Mouse (Mus musculus): ENCODE measurements at regions not wholly inside any gene's neighbourhood (a gene's known extent, or its start where the extent isn't known, plus 50 kb on each side); places are given as distances from the start of the nearest gene placed in this dataset.
"Not testable (repeated sequence)": the region's sequence is repeated elsewhere in the genome, so short reads cannot be mapped to it uniquely, and the experiment has no call there.

DNA sequence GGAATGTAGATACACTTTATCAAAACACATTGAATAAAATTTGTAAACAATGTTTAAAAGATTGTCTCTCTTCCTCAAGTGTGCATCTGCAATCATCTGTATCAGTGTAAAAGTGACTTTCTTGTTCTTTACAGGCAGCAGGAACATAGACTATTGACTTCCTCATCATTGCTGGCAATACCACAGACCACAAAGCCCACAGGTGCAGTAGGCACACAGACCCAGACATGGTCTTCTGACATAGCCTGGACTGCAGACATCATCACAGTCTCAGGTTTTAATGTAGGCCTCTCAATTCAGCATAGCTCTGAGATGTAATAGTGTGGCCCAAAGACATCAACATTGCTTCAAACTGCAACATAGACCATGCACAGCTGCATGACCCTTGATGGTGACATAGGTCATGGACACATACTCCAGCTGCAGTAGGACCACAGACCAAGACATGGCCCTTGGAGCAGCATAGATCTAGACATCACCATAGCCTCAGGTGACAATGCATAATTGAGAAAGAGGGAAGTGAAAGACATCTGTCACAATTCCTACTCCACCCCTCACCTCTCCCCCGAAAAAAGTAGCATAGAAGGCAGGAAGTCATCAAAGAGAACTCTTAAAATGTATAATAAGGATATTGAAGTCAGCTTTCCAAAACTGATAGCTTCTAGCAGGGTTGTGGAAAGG lies 74.1 kb upstream of the Speer2 start:
- no peak for DNase-seq (ENCODE audit: low spot score)

DNA sequence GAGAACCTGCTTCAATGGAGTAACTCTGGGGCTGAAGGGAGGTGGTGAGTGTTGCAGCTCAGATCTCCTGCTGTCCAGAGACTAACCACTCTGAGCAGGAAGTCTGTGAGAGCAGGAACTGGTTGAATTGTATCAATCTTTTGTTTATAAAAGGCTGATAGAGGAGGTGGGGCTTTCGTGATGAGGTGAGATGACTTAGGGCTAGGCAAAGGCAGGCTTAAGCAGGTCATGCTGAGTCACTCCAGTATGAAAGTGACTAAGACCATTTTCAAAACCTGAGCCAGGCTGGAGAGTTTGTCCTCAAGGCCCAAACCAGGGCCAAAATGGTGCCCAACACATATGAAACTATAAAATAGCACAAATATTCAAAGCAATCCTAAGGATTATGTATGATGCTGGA lies 80.1 kb upstream of the Speer2 start:
- no peak for DNase-seq (ENCODE audit: low spot score)

DNA sequence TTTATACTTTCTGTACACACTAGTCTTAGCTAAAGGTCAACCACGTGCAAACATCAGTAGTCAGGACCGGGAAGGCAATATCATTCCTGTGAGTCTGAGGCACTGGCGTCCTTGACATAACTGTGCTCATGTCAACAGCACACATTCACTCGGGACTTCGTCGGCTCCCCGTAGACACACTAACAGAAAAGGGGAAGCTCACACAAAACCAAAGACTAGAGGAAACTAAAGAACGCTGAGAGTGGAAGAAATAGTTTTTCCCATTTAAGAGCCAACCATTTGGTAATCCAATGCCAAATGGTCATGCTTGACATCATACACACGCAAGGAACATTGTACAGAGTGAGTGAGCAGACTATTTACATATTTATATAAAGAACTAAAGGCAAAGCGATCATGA lies 85.2 kb upstream of the Speer2 start:
- DNase-seq (ENCODE audit: low spot score) = no peak

DNA sequence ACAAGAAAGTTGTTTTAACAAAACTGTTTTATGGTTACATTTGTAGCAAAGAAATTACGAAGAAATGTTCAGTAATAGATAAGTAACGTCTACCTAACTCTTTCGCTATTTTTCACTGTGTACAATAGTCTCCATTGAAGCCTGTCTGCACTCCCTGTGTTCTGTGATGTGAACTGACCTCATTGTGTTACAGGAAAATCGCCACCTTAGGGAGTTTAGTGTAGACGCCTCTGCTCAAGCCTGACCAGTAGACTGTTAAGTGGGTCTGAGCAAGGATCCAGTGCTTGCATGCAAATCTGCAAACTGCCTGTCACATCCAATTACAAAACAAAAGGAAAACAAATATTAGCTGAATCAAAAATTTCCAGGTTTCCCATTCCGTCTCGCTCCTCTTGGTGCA lies 85.8 kb upstream of the Speer2 start:
- peak; percentile 21 for DNase-seq (ENCODE audit: low spot score)

DNA sequence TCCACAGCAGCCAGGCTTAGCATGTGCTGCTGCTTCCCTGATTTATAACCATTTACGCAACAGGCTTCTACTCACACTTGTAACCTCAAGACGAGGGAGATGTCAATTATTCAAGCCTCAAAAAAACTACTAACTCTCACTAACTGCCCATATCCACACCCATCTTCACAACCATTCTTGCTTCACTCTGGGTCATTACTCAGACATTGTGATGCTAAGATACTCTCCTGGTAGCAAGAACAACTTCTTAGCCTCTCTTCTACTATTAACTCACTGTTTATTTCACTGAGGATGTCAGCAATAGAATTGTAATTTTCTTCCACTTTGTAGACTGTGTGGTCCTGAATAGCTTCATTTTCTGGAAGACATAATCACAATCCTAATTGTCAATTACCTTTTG lies 88.0 kb upstream of the Speer2 start:
- DNase-seq (ENCODE audit: low spot score) = no peak

DNA sequence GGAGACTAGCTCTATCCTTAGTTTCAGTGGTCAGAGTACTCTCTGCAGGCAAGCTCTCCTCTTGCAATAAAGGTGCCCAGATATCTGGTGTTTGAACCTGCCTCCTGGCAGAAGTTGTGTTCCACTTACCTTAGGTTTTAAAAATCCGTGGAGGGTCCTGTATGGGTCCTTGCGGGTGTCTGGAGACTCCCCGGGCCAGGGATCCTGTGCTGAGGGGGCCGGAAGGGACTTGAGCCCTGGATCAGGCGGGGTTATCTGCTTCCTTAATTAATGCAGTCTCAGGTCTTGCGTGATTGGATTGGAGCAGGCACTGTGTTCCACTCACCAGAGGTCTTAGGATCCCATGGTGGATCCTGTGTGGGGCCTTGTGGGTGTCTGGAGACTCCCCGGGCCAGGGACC lies 103.0 kb upstream of the Speer2 start:
- DNase-seq (ENCODE audit: low spot score) = not testable (repeated sequence)

DNA sequence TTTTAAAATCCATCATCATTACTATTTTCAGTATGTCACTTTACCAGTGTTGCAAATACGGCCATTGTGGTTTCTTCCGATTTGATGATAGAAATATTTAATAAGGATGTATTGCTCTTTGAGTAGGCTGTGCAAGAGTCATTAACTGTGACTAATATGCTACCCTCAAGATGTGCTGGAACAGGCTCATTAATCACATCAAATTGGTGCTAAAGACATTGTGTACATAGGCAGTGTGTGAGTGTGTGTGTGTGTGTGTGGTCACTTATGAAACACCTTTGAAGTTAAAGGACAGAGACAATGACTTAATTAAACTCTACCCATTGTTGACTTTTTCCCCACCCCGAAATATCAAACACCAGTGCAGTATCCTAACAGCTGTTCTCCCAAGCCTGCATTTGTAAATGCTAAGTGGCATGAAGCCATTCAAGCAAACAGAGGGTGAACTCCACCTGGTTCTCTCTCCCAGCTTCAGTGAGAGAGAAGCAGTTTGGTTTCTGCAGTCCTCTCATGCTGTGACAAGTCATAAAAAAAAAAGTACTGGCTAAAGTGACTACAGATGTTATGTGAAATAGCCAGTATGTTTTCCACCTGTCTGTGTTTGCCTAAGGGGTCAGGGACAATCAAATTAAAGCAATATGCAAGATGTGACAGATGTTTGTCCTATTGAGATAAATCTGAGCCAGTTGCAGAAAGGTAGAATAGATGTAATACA lies 116.4 kb upstream of the Speer2 start:
- DNase-seq (ENCODE audit: low spot score) = peak; percentile 41

DNA sequence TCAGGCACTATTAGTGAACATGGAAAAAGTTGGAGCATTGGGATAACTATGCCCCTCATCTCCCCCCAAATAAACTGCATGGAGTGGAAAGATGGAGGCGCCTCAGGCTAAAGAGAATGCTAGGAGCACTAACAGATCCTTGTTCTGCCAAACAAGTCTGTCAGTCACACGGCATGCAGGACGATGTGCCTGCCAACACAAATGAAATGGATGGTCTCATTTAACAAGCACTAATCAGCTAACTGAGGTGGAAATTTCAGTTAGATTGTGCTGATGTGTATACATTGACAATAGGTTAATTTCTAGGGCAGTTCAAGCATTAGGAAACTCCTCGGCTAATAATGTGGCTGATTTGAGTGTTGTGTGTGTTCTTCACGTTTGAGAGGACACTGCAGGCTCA lies 120.8 kb upstream of the Speer2 start:
- DNase-seq (ENCODE audit: low spot score) = peak; percentile 75

DNA sequence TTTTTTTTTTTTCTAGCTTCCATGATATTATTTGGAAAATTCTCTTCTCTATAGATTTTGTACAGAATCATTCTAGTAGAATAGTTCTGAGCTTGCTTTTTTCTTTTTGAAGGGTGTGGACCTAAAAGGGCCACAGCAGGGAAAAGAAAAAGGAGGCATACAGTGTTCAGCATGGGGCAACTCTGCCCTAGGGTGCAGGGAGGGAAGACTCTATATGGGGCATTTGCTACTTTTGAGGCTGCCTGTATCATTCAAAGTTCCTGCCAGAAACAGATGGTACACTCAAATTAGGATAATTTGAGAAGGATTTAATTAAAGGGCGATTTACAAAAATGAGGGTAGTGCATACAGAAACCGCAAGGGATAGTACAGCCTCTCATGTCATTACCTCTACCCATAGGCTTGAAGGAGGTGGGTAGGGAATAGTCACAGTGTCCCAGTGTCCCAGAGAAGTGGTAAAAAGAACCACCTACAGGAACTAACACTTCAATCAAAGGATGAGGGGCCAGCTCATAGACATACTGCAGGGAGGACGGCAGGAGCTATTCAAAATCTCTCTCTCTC lies 128.4 kb upstream of the Speer2 start:
- no peak for DNase-seq (ENCODE audit: low spot score)

DNA sequence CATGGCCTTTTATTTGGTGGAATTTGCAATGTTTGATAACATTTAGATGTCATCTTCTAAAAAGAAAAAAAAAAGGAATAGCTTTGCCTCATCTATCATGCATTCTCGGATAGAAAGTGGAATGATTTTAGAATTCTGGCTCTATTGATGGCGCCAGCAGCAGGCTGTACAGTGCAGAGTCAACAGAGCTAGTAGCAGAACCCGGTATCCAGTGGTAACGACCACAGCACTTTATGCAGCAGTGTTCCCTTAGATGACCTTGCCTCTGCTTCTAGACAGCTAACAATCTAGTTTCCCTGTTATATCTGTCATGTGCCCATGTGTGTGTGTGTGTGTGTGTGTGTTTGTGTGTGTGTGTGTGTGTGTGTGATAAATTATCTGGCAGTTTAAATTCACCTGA lies 129.2 kb upstream of the Speer2 start:
- no peak for DNase-seq (ENCODE audit: low spot score)

DNA sequence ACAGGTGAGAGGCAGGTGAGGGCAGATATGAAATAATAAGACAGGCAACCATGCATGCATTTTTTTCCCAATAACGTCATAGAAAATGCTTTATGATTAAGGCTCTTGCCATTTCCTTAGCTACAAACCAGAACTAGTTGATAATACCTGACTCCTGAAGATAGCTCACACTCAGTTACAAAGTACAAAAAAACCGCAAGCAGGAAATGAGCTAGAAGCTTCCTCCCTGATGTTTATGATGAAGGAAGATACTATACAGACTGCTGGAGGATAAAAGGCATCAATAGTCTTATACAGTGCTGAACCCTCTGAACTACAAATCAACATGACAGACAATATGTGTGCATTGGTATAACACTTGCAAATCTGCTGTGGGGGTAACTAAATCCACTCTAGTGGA lies 143.3 kb upstream of the Speer2 start:
- DNase-seq (ENCODE audit: low spot score) = no peak

DNA sequence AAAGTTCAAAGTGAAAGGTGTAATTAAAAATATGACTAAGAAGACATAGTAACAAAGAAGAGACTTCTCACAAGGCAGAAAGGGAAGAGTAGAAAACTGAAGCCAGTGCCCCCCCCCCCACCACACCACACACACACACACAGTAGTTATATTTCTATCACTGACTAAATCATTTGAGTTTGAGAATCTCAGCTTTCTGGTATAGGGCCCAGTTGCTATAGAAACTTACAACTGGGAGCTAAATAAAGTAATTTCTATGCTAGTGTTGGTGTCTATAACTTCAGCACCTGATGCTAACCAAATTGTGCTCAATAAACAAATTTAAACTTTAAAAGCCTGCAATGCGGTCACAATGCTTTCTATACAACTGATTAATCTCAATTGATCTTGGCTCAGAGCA lies 153.4 kb upstream of the Speer2 start:
- DNase-seq (ENCODE audit: low spot score) = no peak

DNA sequence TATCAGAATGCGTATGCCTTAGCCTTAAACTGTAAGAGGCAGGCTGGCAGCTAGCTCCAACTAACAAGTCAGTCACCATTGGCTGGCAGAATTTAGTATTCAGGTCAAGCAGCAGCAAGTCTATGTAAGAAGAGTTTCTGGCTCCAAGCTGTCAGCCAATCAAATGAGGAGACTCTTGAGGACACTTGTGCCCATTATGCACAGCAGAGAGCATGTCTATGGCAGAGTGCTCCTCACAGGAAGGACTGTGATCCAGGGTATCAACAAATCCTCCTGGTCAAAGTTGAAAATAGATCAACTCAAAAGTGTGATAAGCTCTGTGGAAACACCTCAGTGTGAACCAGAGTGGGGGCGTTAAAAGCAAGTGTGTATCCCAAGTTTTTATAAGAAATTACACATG lies 156.0 kb upstream of the Speer2 start:
- no peak for DNase-seq (ENCODE audit: low spot score)

DNA sequence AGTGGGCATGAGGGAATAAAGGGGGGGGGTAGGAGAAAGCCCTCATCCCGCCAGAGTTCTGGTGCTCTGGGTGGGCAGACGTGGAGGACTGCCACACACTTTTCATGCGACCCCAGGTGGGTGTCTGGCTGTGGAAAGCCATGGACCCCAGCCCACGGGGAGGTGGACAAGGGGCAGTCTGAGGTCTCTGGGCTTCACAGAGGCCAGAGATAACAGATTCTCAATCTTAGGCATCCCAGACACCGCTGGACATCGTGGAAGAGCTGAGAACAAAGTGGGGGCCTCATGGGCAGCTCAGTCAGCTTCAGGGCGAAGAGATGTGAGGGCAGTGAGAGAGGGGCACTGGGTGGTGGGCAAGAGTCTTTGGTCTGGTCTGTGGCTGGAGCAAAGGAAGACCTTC lies 157.9 kb upstream of the Speer2 start:
- no peak for DNase-seq (ENCODE audit: low spot score)

DNA sequence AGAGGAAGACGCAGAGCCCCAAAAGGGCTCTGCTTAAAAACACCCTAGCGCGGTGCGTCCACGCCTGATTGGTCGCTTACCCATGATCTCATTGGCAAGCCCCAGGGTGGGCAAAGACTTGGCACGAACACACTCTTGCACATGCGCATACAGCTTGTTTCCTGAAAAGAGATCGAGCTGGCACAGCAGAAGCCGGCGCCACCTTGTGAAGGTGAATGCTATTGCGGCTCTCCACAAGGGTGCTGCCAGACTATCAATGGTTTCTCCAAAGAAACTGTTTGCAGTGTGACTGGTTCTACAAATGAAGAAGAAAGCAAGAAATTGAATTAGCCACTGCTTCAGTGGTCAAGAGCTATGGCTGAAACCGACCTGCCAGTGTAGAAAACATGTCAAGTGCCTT lies 165.1 kb upstream of the Speer2 start:
- peak; percentile 30 for DNase-seq (ENCODE audit: low spot score)

DNA sequence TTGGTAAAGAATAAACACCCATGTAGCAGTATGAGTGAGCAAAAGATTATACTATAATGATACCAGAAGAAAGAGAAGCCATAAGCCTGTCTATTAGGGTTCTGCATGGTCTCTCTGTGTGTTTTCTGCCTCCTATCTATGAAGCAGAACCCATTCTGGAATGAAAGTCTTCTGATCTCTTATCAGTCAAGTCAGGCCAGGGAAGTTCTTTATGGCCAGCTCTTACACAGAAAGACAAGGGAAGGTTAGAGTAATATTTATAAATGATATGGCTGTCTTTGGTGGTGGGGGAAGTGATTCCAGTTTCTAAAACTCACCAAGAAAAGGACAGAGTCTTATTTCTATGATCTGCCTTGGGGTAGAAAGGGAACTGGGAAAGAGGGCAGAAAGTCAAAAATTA lies 182.0 kb upstream of the Speer2 start:
- DNase-seq (ENCODE audit: low spot score) = no peak

DNA sequence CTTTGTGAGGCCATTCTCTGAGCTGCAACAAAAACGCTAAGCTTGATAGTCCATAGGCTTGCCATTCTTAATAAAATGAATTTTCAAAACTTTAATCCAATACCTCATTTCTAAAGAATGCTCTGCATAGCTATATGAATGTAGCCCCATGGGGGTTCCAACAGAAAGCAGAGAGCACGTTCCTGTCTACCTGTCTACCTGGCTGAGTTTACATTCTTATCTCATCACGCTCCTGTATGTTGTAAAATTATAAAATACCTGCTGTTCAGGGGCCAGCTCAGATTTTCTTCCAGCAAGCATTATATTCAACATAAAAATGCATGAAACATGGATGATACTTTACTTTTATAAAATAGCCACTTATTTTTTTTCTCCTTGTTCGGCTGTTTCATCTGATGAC lies 182.5 kb upstream of the Speer2 start:
- DNase-seq (ENCODE audit: low spot score) = no peak

DNA sequence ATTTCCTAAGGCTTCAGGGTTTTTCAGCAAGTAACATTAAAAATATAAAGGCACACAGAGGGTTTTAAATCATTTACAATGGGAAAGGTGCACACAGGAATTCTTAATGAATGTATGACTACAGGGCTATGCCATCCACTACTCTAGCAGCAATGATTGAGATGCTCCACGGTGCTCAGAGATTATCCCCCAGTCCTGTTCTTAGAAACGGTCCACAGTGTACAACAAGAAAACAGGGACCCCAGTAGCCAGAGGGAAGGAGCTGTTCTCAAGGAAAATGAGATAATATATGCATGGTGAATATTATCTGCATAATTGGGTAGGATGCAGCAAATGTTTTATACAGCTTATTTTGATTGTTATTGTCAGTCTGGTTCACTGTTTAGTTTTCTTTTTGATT lies 186.3 kb upstream of the Speer2 start:
- no peak for DNase-seq (ENCODE audit: low spot score)

DNA sequence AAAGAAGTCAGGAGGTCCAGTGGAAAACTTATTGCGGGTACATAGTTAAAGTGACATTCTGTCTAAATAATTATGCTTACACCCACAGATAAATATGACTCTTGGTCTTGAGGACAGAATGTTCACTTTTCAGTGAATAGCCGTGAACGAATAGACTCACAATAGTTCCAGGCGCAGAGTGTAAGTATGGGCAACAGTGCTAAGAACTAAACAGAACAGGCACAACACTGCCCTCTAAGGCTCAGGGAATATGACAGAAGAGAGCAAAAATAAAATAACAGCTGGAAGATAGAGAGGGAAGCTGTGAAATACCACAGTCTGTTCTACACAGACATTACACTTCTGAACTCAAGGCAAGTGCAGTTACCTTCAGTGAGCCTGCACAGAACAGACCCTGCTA lies 207.9 kb upstream of the Speer2 start:
- no peak for DNase-seq (ENCODE audit: low spot score)

DNA sequence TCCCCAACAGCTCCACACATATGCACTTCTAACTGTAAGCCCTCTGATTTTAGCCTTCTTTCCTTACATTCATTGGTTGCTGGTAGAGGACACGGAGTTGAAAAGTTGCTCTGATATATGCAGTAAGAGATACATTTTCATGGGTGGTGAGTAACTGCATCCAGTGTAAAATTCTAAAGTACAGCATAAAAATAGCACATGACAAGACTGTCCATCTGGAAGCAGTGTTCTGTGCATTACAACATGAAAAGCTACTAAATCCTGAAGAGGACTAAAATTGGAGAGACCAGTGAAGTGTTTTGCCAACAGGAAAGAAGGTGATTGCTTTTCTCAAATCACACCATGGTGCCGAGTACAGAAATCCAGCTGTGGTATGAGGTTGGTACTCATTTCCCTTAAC lies 210.2 kb upstream of the Speer2 start:
- no peak for DNase-seq (ENCODE audit: low spot score)

DNA sequence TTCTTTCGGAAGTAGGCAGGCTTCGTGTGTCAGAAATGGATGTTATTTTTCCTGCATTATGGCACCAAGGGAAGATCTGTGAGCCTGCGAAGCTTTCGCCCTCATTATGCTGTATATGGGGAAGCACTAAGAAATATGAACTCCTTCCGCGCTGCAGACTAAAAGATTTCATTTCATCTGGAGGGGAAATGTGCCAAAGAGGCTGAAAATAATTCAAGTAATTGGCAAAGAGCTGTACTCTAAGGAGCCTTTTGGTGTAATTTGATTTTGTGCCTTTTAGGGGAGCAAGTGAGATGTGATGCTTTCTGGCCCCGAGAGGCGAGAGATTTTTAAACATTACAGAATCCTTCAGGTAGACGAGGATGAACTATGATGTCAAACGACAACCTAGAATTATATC lies 216.0 kb upstream of the Speer2 start:
- DNase-seq (ENCODE audit: low spot score) = no peak

DNA sequence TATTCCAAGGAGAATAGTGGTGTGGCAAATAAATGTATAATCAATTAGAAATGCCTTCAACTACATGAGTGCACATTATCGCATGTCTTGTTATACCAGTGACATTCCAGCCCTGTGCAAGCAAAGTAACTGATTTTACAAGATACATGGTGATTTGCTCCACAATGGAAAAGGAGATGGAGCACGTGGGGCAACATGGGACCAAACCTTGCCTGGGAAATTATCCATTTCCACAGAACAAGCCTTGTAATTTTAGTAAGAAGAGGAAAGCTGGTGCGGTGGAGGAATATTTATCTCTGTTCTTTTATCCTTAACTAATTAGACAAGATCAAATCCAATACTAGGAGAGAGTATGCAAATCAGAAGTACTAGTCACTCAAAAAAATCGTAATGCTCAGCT lies 222.5 kb upstream of the Gbe1 start:
- DNase-seq (ENCODE audit: low spot score) = no peak

DNA sequence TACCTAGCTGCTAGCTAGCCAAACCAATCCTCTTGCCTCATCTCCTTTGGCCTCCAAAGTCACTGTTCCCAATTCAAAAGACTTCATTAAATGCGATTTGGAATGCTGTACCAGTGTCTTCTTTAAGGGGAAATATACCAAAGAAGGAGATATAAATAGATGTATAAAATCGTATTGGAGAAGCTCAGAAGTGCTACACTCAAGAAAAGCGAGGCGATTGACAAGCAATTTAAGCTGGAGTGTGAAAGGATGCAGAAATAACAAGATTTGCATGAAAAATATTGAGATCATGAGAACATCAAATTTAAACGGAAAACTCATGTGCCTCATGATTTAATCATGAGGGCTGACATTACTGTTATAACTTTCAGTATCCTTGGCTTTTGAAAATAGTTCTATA lies 221.8 kb upstream of the Gbe1 start:
- DNase-seq (ENCODE audit: low spot score) = no peak

DNA sequence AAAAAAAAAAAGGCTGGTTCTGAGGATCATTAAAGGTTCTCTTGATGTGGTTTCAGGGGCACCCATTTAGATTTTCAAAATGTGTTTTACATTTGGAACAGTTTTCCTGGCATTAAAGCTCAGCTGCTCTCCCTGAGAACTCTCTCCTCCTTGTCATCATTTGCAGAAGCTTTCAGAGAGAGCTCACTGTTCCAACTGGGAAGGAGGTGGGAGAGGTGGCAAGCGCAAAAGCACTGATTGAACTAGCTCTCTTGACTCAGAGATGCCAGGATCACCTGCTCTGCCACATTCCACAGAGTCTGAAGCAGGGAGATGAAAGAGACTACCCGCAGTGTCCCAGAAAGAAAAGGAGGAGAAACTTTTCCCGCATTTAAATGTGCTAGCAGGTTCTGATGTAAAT lies 220.5 kb upstream of the Gbe1 start:
- DNase-seq (ENCODE audit: low spot score) = no peak
